Mouse (Mus musculus) brain, embryonic 18.5 days (tissue): ENCODE data around the gene Cirbp.
"Not testable (repeated sequence)": the region's sequence is repeated elsewhere in the genome, so short reads cannot be mapped to it uniquely, and the experiment has no call there.

Experiments
- DNase-seq: peaks from one replicate; pipeline ENCODE4 v3.0.0-alpha.2; 2012; ENCODE audit warnings: low read depth, low spot score

The Cirbp gene

GRCm38 (mm10) chr10:80179068-80180051 lies 13.6 kb downstream of the Cirbp start, which contains the start of gene Efna2:
Gene Efna2 (plus strand): TSS chr10:80179482.
- no peak for DNase-seq

- no peak for DNase-seq
Measured at GRCm38 (mm10) chr10:80180288-80180687, 14.5 kb downstream of the Cirbp start.

GRCm38 (mm10) chr10:80180823-80181222 lies 15.0 kb downstream of the Cirbp start:
- DNase-seq = no peak

- DNase-seq = no peak
Measured at GRCm38 (mm10) chr10:80182547-80182946, 16.8 kb downstream of the Cirbp start.

DNA sequence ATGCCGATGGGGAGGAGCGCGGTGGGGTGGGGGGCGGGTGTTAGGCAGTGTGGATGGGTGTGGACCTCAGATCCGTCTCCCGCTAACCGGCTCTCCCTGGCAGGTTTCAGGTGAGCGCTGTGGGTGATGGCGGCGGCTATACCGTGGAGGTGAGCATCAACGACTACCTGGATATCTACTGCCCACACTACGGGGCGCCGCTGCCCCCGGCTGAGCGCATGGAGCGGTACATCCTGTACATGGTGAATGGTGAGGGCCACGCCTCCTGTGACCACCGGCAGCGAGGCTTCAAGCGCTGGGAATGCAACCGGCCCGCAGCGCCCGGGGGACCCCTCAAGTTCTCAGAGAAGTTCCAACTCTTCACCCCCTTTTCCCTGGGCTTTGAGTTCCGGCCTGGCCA lies 20.9 kb downstream of the Cirbp start:
- DNase-seq = no peak

- no peak for DNase-seq
Measured at GRCm38 (mm10) chr10:80187739-80188138, 22.0 kb downstream of the Cirbp start.

DNA sequence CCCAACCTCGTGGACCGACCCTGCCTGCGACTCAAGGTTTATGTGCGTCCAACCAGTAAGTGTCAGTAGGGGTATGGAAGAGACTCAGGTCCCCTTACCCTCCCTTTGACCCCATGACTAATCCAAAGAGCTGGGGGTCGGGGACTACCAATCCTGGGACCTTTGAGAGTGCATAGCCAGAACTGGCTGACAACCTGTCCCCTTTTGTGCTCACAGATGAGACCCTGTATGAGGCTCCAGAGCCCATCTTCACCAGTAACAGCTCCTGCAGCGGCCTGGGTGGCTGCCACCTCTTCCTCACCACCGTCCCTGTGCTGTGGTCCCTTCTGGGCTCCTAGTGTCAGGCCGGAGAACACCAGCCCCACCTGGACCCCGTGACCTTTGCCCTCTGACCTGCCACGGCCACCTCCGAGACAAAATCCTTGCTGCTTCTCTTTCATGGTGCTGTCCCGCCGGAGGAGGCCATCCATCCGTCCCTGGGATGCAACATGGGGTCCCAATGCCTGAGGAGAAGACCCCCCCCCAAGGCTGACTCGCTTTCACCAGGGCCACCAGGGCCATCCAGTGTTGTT lies 22.8 kb downstream of the Cirbp start:
- DNase-seq = no peak

GRCm38 (mm10) chr10:80189999-80190398 lies 24.2 kb downstream of the Cirbp start:
- no peak for DNase-seq

GRCm38 (mm10) chr10:80190491-80191051 lies 24.8 kb downstream of the Cirbp start:
- DNase-seq = no peak

DNA sequence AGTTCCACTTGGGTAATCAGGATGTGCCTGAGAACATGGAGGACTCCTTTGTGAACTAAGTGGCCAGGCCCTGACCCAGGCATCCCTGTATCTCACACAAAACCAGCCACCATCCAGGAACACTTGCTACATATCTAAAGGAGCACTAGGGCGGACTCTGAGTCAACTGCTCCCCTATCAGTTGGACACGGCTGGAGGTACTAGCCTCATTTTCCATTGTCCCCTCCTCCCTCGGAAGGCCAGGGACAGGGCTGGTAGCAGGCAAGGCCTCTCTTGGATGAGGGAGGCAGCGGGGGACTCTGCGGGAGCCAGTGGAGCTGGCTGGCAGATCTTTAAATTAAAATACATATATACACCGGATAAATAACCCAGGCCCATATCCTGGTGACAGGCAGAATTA lies 28.2 kb downstream of the Cirbp start:
- DNase-seq = no peak

DNA sequence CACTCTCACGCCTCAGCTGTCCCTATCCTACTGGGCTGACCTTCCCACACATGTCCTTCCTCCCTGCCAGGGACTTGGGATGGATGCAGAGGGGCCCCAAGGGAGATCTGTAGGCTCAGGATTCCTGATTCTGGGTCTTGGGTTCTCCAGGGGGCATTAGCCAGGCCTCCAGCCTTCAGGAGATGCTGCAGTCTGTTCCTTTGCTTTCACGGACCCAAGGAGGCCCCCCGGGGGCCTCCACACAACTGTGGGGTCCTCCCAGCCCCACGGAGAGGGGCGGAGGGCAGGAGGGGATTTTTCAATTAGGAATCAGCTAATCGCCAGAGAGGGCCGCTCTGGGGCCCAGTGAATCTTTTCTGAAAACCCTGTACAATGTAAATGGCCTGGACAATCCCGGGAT lies 28.7 kb downstream of the Cirbp start:
- no peak for DNase-seq

GRCm38 (mm10) chr10:80196167-80196566 lies 30.4 kb downstream of the Cirbp start:
- DNase-seq = no peak

DNA sequence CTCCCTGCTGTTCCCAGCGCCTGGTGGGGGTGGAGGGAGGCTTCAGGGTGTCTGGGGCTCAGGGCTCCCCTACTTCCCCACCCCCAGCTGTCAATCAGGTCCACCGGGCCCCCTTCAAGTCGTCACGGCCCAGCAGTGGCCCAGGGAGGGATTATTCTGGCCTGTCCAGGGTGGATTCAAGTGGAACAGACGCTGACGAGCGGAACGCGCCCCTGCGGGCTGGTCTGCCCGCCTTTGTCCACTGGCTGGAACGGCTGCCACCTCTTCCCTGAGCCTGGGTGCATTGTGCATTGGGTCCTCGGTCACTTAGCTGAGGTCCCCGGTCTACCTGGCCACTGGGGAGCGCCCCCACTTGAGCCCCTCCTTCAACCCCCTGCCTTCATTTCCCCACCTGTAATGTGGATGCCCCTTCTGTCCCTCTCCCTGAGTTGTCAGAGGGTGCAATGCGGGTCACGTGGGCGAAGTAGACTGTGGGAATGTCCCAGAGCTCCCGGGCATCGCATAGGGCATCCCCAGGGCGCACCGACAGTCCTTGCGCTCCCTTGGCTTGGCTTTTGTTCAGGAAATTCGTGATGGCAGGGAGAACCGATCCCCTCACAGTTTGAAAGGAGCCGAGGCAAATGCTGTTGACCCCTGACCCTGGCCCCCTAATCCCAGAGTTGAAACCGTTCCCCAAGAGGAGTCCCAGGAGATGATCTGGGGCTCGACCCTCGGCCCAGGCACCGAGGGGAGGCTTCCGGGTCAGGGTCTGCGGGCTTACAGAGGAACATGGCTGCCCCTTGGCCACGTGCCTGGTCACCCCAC lies 31.2 kb downstream of the Cirbp start:
- no peak for DNase-seq

- DNase-seq = no peak
Measured at GRCm38 (mm10) chr10:80199440-80200008, 33.7 kb downstream of the Cirbp start.

DNA sequence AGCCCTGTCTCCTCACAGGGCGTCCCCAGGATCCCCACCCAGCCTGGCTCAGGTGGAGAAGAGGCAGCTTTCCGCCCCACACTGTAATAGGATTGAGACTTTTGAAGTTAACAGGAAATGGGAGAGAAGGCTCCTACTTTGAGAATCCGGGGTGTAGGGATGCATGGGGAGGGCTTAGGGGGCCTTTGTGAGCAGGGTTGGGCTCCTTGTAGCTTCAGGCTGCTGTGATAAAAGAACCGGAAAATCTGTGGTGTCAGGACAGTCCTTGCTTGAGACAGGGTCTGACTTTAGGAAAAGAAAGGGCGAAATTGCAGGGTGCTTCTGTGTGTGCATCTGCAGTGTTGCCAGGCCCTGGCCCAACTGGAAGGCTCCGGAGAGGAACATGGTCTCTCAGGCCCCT lies 34.7 kb downstream of the Cirbp start:
- no peak for DNase-seq

DNA sequence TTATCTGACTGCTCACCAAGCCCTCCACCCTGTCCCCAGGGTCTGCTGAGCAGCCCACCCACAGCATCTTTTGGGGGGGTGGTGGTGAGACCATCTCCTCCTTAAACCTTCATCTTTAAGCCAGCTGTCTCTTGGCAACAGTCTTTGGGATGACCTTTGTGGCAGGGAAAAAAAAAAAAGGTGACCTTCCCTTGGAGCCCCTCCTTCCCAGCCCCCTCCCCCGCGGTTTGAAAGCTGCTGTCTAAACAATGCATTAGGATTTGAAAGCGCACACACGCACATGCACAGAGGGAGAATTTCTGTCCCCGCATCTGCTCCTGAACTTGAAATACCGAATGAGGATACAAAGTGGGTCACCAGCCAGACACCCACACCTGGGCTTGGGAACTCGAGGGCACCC lies 38.3 kb downstream of the Cirbp start:
- no peak for DNase-seq

- DNase-seq = no peak
Measured at GRCm38 (mm10) chr10:80207201-80207600, 41.4 kb downstream of the Cirbp start.

DNA sequence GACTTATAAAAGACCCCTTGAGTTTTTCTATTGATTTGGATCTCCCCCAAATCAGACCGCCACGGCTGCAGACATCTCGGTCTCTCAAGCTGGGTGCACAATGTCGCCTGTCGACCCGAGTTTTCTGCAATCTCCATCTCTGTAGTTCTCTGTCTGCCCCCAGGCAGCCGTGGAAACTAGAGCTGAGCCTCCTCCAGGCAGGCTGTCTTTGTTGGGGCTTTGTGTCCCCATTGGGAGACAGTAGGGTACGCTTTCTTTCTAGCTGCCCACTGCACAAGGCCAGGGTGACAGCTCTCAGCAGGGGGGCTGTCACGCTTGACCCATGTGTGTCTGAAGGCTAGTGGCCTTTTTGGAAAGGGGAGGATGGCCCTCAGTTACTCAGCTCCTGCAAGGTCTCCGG lies 41.9 kb downstream of the Cirbp start:
- no peak for DNase-seq

- no peak for DNase-seq
Measured at GRCm38 (mm10) chr10:80208248-80208647, 42.5 kb downstream of the Cirbp start.

DNA sequence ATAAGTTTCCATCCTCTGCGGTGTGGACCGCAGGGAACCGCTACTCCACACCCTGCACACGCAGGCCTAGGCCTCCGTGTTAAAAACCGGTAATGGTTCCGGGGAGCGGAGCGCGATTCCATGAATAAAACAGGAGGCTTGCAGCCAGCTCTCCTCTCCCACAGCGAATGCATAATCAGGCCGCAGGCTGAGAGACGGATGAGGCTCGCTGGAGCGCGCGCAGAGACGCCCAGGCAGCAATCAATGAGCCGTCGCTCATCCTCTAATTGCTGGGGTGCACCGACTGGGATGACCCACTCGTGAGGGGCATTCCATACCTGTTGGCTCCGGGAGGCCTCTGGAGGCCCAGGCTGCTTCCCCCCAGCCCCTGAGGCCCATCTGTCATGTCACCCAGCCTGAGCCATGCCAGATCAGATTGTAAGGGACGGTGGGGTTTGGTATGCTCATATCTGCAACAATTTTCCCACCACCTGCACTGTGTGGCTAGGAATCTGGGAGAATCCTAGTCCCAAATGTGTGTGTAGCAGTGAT lies 43.1 kb downstream of the Cirbp start:
- DNase-seq = no peak

DNA sequence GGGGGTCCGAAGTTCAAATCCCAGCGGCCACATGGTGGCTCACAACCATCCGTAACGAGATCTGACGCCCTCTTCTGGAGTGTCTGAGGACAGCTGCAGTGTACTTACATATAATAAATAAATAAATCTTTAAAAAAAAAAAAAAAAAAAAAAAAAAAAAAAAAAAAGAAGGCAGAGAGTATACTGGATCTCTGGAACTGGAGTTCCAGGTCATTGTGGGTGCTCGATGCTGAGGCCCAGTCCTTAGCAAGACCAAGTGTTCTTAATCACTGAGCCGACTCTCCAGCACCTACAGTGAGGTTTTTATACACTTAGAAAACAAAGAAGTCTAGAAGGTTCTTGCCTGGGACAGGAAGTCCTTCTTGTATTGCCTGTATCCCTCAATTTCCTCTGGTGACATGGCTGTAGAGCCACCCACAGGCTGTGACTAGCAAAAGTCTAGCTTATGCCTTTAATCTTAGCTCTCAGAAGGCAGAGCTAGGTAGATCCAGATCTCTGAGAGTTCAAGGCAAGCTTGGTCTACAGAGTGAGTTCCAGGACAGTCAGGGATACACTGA lies 45.8 kb downstream of the Cirbp start:
- not testable (repeated sequence) for DNase-seq
